Mouse (Mus musculus) right cerebral cortex, postnatal 10 days (tissue): ENCODE results near the gene Cabp4.
"Not testable (repeated sequence)": the region's sequence is repeated elsewhere in the genome, so short reads cannot be mapped to it uniquely, and the experiment has no call there.

Source experiments
- DNase-seq, 2 experiments: peaks; one replicate each; pipeline ENCODE4 v3.0.0; 2021; ENCODE audit warnings: low spot score in 2 of 2

Gene Cabp4

DNA sequence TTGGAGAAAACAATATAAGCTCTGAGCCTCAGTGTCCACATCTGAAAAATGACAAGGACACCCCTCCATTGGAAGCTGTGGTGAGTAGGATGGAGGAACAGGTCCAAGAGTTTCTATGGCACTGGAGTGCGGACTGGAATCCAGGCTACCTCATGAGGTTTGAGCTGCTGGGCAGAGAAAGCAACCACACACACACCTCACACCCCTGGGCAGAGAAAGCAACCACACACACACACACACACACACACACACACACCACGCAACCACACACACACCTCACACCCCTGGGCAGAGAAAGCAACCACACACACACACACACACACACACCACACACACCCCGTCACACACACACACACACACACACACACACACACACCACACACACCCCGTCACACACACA lies 18.6 kb downstream of the Cabp4 start:
- peak in 1 of 2 experiments; percentile 45 for DNase-seq

DNA sequence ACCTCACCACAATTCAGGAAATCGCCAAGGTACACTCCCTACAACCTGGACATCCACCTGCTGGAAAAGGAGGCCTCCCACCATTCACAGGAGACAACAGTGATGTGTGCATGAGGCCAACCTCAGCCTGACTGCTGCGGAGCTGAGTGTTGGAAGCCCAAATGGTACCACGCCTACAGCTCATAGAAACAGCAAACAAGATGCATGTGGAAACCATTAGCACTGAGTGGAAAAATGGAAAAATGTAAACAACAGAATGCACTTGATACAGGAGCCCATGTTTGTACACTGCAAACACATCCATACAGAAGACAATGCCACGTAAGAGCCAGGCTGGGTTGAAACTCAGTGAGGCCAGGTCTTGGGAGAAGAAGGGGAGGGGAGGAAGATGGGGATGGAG lies 19.4 kb downstream of the Cabp4 start:
- no peak for DNase-seq

DNA sequence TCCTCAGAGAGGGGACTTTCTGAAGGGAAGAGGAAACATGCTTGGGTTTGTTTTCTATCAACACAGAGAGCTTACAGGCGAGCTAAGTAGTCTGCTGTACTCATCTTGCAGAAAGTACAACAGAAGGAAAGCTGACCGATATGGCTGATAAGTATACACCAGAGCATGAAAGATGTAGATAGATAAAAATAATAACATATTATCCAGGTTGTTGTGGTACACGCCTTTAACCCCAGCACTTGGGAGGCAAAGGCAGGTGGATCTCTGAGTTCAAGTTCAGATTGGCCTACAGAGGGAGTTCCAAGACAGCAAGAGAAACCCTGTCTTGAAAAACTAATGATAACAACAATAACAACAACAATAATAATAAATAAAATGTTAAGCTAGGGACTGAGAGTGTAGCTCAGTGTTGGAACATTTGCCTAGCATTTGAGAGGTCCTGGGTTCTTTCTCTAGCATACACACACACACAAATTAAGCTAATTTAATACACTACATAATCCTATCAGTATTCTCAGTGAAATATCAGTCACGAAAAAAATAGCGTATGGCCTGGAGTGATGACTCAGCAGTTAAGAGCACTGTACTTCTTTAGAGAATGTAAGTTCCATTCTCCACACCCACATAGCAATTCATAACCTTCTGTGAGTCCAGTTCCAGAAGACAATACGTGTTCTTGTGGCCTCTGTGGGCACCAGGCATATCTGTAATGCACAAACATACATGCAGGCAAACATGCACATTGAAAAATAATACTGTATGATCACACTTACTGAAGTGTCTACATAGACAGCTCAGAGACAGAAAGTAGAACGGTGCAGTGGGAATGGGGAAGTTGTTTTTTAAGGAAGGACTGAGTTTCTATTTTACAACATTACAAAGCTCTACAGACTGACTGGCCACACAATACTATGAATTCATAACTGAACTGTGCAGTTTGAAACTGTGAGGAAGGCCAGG lies 21.1 kb downstream of the Cabp4 start:
- no peak for DNase-seq

DNA sequence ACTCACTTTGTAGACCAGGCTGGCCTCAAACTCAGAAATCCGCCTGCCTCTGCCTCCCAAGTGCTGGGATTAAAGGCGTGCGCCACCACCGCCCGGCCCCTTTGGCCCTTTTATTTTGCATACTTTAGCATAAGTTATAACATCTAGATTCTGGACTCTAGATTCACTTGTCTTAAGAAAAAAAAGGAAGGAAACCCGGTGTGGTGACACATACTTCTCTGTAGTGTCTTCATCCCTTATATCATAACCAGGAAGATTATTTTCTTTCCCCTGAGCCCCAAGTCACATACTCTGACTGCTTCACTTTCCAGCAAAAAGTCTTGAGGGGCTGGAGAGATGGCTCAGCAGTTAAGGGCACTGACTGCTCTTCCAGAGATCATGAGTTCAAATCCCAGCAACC lies 21.9 kb downstream of the Cabp4 start:
- DNase-seq: not testable (repeated sequence)

DNA sequence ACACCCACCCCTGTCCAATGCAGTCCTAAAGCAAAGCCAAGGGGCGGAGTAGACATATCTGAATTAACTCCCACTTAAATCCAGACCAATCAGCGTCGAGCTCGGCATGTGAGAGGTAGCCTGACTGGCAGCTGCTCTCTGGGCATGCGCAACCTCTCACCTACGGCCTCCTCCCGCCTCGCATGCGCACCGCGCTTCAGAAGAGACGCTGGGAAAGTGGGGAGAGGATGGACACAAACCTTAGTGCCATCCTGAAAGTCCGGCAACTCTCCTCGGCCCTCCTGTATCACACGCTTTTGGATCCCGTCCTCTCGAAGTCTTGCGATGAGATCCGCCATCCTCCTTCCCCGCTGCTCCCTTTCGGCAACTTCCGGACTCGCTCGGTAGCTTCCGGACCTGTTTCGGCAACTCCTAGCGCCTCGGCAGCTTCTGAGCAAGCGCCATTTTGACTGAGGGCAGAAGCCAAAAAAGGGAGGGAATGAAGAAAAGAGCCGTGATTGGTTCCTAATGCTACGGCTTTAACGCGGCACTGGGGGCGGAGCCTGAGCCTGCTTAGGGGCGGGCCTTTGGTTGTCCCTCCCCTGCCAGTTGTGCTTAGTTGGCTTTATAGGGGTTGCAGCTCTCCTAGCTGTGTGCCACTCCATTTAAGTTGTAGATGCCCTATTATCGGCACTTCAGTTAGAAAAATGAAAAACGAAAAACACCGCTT lies 22.6 kb downstream of the Cabp4 start:
- peak; percentile 98 to 99 for DNase-seq

DNA sequence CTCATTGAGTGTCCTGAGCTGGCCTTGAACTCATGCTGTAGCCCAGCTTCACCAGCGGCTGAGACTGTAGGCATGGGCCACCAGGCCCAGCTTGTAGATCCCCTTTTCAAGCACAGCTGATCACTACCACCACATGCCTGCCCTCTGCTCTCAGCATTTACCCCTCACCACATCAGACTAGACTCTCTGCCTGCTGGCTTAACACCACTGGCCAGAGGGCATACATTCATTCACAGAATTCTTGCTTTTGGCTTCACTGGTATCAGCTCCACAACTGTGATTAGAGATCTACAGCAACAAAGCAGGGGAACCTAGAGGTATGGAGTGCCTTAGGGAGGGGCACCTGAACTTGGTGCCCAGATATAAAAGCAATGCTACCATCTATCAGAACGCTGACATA lies 23.3 kb downstream of the Cabp4 start:
- peak in 1 of 2 experiments; percentile 31 for DNase-seq

DNA sequence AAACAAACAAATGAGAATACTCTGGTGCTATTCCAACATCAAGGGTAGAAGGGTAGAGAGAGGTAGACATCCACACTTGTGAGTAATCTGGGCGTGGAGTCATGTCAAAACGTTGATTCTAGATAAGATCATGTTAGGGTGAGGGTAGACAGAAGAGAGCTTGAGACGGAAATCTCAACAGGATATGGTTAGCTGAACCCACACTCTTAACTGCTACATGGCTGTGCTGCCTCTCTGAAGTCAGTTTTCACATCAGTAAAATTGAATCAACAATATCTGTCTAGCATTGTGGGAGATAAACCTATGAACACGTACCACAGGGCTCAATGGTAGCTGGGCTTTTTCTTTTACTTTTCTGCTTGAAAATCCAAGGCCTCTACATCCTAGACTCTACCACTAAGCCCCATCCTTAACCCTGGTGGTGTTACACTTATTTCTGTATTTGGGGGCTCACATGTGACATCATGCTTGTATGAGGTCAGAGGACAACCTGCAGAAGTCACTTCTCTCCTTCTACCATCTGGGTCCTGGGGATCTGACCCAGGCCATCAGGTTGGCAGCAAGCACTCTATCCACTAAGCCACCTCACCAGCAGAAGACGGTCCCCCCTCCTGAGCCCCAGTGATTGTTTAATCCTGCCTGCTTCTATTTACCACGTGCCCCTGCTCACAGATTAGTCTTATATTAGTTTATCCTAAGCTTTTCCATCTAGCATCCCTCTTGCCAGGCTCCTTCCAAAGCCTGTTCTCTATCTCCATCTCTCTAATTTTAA lies 23.9 kb downstream of the Cabp4 start:
- DNase-seq: peak in 1 of 2 experiments; percentile 29

DNA sequence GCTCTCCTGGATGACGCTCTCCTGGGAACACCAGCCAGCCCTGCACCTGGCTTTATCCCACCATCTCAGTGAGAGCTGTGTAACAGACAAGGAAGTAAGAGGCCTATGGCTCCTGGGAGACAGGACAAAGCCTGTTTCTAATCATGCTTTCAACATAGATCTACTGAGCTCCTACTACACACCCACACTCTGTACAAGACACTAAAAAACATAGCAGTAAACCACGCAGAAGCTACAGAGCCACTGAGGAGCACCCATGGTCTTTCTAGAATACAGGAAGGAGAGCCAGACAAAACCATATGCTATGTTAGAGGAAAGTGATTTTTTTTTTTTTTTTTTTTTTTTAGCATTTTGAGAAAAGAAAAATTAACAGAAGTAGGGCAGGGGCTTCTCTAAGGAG lies 25.5 kb downstream of the Cabp4 start:
- DNase-seq: no peak

DNA sequence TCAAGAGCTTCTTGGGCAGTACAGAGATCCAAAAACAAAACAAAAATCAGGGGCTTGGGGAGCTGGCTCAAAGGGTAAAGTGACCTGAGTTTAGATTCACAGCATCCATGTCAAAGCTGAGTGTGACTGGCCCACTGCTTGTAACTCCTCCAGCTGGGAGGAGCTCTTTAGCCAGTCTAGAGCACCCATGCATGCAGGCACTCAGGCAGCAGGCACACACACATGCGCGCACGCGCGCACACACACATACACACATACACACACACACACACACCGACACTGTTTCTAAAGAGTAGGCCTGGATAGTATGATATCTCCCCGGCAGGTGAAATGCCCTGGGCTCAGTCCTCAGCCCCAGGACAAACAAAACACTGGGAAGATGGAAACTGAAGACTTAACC lies 26.8 kb downstream of the Cabp4 start:
- DNase-seq: no peak

DNA sequence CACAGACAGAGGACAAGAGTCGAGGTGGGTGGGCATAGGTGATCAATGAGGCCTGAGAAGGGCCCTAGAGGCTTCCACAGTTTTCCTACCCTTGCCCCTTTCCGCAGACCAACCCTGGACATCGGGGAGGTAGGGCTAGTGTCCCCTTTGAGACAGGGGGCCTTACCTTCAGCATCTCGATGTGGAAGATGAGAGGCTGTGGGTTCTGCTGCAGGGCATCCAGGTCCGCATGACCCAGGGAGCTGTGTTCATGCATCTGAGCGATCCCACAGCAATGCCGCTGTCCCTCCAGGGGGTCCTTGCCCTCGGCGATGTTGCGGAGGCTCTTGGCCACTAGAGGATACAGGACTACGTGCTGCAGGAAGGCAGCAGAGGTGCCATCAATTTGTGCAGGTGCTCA lies 28.0 kb downstream of the Cabp4 start:
- no peak for DNase-seq

DNA sequence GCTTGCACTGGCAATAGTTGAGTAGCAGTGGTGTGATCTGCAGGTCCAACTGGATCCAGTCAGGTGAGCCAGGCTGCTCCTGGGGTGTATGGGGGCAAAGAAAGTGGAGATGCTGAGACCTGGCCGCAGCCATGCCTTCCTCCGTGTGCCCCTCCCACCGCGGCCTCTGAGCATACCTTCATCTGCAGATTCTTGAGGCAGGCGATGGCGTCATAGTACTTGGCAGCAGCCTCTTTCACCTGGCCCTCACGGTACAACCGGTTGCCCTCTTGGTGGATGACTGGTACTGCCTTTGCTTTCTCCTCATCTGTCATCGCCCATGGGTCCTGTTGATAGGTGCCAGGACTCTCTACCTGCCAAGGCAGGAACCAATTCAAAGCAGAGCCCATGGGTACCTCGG lies 28.7 kb downstream of the Cabp4 start:
- DNase-seq: no peak

DNA sequence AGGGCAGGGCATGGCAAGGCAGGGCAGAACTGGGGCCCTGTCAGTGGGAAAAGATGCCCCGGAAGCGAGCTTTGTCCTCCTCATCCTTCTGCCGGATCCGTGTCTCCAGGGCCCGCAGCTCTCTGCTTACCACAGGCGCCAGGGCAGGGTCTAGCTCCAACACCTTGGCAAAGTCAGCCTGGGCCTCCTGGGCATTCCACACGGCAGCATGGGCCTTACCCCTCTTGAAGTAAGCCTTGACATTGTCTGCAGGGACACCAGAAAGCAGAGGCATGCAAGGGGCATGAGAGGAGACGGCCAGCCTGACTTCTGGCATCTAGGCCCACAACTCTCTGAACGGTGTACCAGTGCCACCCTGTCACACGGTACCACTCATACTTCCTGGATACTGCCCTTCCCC lies 29.3 kb downstream of the Cabp4 start:
- DNase-seq: no peak

DNA sequence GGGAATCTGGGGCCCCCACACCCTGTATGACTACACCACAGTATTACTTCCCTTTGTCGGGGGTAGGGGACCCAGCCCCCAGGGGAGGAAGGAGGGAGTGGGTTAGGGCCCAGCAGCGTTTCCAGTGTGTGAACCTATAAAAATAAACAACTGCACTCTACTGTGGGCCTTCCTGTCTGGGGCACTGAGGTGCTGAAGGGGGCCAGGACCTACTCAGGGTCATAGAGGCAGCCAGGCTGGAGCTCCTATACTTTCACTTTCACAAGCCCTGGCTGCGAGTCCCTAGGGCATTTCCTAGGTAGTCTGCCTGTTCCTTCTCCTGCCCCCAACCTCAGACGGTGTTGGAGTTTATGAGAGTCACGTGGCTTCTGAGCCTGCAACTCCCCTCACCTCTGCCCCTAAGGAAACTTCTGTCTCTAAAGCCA lies 30.0 kb downstream of the Cabp4 start:
- DNase-seq: no peak

DNA sequence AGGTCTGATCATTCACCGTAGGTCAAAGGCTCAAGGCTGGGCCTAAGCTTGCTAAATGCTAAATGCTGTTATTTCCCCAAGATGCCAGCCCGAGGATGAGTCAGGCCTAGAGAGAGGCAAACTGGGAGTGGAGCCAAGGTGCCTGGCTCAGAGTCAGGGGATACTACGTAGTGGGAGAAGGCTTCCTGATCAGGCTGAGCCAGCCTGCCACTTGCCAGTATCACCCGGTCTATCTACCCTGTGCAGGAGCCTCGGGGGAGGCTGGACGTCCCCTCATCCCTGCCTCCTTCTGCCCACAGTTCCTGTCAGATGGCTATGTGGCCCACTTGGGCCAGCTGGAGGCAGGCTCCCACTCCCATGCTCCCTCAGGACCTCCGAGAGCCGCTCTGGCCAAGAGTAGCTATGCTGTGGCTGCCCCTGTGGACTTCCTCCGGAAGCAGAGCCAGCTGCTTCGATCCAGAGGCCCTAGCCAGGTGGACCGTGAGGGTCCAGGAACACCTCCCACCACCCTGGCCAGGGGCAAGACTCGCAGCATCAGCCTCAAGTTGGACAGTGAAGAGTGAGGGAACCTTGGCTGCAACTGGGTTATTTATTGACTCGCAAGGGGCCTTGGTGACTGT lies 30.5 kb downstream of the Cabp4 start:
- DNase-seq: peak; percentile 74 to 77

DNA sequence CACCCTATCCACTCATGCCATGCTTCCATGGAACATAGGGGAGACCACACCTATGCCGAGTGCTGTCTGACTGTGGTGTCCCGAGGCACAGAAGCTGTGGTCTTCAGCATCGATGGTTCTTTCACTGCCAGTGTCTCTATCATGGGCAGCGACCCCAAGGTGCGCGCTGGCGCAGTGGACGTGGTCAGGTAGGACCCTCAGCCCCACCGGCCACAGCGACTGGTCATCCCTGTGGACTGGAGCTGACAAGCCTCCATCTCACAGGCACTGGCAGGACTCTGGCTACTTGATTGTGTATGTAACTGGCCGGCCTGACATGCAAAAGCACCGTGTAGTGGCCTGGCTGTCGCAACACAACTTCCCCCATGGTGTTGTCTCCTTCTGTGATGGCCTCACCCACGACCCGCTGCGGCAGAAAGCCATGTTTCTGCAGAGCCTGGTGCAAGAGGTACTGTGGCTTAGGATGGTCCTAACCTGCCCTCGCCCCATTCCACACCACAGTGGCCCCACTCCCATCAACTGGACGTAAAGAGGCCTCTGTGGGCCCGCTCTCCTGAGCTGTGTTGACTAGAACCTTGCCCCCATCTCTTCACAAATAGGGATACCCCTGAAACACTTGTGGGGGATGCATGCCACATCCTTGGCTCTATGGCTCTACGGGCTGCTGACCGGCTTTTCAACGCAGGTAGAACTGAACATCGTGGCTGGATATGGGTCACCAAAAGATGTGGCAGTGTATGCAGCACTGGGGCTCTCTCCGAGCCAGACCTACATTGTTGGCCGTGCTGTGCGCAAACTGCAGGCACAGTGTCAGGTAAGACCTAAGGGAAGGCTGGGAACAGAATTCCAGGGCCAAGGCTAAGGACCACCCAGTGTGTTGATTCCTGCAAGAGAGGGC lies 31.5 kb downstream of the Cabp4 start:
- no peak for DNase-seq

DNA sequence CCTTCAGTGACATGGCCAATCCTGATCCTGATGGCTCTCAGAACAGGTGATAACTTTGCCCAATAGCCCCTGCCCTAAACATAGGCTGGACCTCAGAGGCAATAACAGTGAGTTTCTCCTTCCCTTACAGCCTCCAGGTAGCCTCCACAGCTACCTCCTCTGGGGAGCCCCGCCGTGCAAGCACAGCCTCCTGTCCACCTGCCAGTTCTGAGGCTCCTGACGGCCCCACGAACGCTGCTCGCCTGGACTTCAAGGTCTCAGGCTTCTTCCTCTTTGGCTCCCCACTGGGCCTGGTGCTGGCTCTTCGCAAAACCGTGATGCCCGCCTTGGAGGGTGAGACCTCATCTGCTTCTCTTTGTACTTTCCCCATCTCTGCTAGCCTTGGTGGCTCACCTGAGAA lies 35.3 kb downstream of the Cabp4 start:
- DNase-seq: no peak

DNA sequence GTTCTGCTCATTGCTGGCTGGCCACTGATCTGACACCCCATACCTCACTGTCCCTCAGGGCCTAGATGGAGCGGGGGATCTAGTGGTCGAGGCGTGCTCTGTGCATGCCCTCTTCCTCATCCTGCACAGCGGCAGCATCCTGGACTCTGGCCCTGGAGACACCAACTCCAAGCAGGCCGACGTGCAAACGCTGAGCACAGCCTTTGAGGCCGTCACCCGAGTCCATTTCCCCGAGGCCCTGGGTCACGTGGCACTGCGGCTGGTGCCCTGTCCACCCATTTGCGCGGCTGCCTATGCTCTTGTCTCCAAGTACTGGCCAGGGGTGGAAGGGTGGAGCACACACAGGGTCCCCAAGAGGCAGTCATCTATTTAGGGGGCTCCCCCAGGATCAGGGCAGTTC lies 37.2 kb downstream of the Cabp4 start:
- no peak for DNase-seq

DNA sequence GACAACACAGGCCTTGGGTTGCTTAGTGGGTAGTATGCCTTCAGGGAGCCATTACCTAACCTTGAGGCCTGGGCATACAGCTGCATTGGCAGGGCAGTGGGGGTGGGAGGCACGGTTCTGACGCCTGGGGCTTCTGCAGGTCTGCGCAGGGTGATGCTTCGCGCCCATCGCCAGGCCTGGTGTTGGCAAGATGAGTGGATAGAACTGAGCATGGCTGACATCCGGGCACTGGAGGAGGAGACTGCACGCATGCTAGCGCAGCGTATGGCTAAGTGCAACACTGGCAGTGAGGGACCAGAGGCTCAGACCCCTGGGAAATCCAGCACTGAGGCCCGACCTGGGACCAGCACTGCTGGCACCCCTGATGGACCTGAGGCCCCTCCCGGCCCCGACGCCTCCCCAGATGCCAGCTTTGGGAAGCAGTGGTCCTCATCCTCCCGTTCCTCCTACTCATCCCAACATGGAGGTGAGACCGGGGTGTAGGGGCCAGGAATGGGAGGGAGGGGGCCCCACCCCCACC lies 39.1 kb downstream of the Cabp4 start:
- DNase-seq: no peak

DNA sequence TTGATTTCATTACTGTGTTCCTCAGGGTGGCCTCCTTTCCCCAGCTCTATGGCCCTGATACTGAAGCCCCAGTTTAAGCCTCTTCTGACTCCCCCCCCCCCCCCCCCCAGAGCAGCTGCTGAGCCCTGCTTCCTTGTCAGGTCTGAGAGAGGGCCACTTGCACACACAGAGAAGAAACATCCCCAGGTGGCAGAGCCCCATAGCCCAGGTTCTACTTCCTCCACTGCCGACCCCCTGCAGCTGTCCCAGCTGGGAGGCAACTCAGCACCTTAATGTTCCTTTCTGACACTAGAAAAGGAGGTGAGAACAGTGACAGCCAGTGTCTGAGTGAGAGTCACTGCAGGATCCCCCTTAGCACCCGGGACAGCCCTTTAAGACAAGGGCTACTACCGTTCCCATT lies 40.0 kb downstream of the Cabp4 start:
- no peak for DNase-seq

DNA sequence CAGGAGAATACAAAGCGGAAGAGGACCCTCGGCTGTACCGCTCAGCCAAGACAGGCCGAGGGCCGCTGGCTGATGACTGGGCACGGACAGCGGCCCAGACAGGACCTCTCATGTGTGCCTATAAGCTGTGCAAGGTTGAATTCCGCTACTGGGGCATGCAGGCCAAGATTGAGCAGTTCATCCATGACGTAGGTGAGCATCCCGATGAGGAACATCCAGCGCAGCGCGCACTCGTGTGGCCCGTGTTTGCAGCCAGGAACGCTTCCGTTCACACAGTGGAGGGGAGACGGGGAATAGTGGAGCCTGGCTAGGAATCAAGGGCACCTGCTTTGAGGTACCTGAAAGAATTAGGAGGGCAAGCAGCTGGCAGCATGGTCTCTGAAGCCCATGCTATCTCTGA lies 40.5 kb downstream of the Cabp4 start:
- DNase-seq: no peak

DNA sequence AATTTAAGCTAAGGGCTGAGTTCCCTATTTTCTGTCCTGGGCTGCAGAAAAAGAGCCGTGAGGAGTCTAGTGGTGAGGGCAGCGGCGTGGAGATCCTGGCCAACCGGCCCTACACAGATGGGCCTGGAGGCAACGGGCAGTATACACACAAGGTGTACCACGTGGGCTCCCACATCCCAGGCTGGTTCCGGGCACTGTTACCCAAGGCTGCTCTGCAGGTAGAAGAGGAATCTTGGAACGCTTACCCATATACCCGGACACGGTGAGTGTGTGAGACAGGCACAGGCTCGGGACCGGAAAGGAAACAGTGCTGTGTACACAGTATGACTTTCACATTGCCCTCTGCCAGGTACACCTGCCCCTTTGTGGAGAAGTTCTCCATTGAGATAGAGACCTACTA lies 41.2 kb downstream of the Cabp4 start:
- no peak for DNase-seq
